Mouse (Mus musculus) forebrain, embryonic 16.5 days (tissue): Measurements from ENCODE around the gene Defb25. TPM values are rescaled to one million over a fixed set of nuclear protein-coding genes. Genes with fewer than 3 reads are reported as not detected.

ENCODE experiments used
- ATAC-seq: fragments of 200-750 bp; cut with Nextera tagmentation; 2 replicates; pipeline ENCODE4 v1.8.0; 2017; ENCODE audit warnings: mild to moderate bottlenecking, moderate library complexity
- H3K27ac ChIP-seq: fragments of 300-500 bp; sonication (generic); 2 replicates; pipeline ENCODE4 v1.5.1; 2014; ENCODE audit warnings: low read length, control low read depth
- H3K27me3 ChIP-seq: fragments of 300-500 bp; sonication (generic); replicated peaks from 2 replicates; pipeline ENCODE4 v1.6.1; 2014; ENCODE audit warnings: low read length; ENCODE audit not compliant: control insufficient read depth, insufficient read depth
- H3K36me3 ChIP-seq: fragments of 300-500 bp; sonication (generic); 2 replicates; pipeline ENCODE4 v1.6.1; 2014; ENCODE audit not compliant: control insufficient read depth, insufficient read depth
- H3K4me1 ChIP-seq: fragments of 300-500 bp; sonication (generic); replicated peaks from 2 replicates; pipeline ENCODE4 v1.6.1; 2014; ENCODE audit warnings: low read length; ENCODE audit not compliant: control insufficient read depth, insufficient read depth
- H3K4me2 ChIP-seq: fragments of 300-500 bp; sonication (generic); 2 replicates; pipeline ENCODE4 v1.6.1; 2014; ENCODE audit warnings: mild to moderate bottlenecking, low read length, control low read depth
- H3K4me3 ChIP-seq: fragments of 300-500 bp; sonication (generic); replicated peaks from 2 replicates; pipeline ENCODE4 v1.5.1; 2014; ENCODE audit warnings: mild to moderate bottlenecking, low read length, control low read depth
- H3K9ac ChIP-seq: fragments of 300-500 bp; sonication (generic); replicated peaks from 2 replicates; pipeline ENCODE4 v1.6.1; 2014; ENCODE audit warnings: low read depth, low read length, control low read depth
- H3K9me3 ChIP-seq: fragments of 300-500 bp; sonication (generic); 2 replicates; pipeline ENCODE4 v1.6.1; 2016; ENCODE audit warnings: low read length; ENCODE audit not compliant: control insufficient read depth
- WGBS: fragments of 180-500 bp; shearing (Covaris S2); extraction: QIAGEN DNeasy Blood & Tissue Kit; methylation state at CpG from one replicate; pipeline ENCODE4 v1.1.7; 2014; 5-methylcytosine and 5-hydroxymethylcytosine counted together
- polyA plus RNA-seq: library from polyadenylated mRNA; unstranded; fragments of >200 nt; fragmentation: Nextera tagmentation; extraction: Ambion mirVana; gene quantifications from 2 replicates; pipeline ENCODE4 v1.2.1, GENCODE M21; 2015

Gene Defb25
- polyA plus RNA-seq, 1 experiment from 2014 or later: not detected

DNA sequence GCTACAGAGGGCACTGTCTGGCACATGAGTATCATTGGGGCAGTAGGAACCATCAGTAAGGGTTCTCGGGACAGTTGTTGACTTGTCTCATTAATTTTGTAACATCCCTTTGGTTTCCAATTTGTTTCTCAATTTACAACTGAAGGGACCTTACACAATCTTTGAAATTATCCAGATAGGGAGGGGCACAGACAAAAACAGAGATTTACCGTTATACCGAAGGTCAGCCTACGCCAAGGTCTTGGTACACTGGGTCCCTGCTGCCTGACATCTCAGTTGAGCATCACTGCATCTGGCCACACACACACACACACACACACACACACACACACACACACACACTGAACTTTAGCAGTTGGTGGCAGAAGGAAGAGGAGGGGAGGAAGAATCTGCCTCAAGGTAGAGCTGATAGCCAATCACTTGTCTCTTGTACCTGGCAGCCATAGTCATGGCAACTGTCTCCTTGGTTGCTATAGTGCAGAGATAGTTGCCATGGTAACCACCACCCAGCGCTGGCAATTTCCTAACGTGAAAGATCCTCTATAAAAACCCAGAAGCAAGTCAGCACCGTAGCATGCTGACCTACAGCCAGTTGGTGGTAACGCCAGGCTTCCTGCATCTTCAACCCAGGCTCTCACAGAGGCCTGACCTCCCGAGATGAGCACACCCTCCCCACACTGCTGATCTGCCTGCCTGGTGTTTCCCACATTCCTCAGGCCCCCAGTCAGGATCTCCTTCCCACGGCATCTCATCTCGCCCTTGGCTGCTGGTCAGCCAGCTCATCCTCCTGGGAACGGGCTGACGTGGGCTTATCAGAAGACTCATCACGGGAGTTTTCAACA lies 31.2 kb upstream of the Defb25 start:
- H3K27me3 ChIP-seq: no peaks in the 10 kb centered on the region
- H3K36me3 ChIP-seq: no peaks in the 10 kb centered on the region
- peak; percentile 95 for ATAC-seq
- peak overlapping the region; percentile 46 for H3K4me2 ChIP-seq
- no peak overlapping the region for H3K4me3 ChIP-seq
- peaks cover 15% of the 10 kb centered on the region for H3K4me1 ChIP-seq
- no peaks in the 10 kb centered on the region for H3K9me3 ChIP-seq
- no peak overlapping the region; the same call in 1 of the 2 replicates for H3K9ac ChIP-seq
- WGBS: 47% methylated on average over 14 of the region's 14 CpGs
- peak overlapping the region; percentile 88 for H3K27ac ChIP-seq

DNA sequence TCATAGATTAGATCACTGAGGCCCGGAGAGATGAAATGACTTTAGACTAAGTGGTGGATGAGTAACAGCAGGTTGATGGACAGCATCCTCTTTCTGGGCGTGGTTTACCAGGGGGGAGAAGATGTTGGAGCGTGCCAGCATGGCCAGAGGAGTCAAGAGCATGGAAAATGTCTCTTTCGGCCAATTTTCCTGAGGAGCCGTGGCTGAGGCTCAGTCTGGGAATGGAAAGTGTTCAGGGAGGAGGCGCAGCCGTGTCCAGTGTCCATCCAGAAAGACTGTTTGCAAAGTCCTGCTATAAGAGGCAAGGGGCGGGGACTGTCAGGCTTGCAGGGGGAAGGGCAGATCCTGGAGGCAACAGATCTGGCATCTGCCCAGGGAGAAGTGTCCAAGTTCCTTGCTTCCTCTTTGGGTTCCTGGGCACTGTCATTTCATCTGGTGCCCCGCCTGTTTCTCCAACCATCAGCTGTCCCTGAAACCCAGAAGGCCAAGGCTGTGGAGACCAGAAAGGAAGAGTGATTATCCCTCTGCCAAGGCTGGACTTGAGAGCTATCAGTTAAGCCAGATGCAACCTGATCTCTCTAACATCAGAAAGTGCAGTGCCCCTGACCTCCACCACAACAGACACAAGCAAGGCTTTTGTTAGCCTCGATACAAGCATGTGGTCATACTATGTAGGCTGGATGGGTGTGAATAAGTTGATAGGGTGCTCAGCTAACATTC lies 30.2 kb upstream of the Defb25 start:
- 80% methylated on average over 10 of the region's 10 CpGs for WGBS
- H3K36me3 ChIP-seq: no peaks in the 10 kb centered on the region
- H3K4me2 ChIP-seq: no peak overlapping the region
- H3K4me3 ChIP-seq: no peak overlapping the region
- no peak overlapping the region for H3K27ac ChIP-seq
- no peaks in the 10 kb centered on the region for H3K9me3 ChIP-seq
- no peak for ATAC-seq
- H3K27me3 ChIP-seq: no peaks in the 10 kb centered on the region
- H3K9ac ChIP-seq: no peak overlapping the region
- H3K4me1 ChIP-seq: peaks cover 15% of the 10 kb centered on the region

- H3K36me3 ChIP-seq: no peaks in the 10 kb centered on the region
- 21% methylated on average over 11 of the region's 11 CpGs for WGBS
- no peak overlapping the region for H3K27ac ChIP-seq
- H3K4me1 ChIP-seq: no peaks in the 10 kb centered on the region
- no peak overlapping the region for H3K9ac ChIP-seq
- no peak overlapping the region for H3K4me2 ChIP-seq
- no peaks in the 10 kb centered on the region for H3K27me3 ChIP-seq
- ATAC-seq: no peak
- no peaks in the 10 kb centered on the region for H3K9me3 ChIP-seq
- H3K4me3 ChIP-seq: no peak overlapping the region
Observed at GRCm38 (mm10) chr2:152639406-152640113, 16.7 kb upstream of the Defb25 start.

DNA sequence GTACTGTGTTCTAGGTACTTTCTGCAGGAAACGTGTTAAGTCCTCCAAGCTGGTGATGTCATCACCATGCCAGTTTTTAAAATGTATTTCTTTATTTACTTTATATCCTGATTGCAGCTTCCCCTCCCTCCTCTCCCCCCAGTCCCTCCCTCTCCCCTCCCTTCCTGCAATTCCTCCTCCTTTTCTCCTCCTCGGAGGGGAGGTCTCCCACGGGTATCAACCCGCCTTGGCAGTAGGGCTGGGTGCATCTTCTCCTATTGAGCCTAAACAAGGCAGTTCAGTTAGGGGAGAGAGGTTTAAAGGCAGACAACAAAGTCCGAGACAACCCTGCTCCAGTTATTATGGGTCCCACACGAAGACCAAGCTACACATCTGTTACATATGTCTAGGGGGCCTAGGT lies 16.0 kb upstream of the Defb25 start:
- 75% methylated on average over 6 of the region's 6 CpGs for WGBS
- no peak overlapping the region for H3K9ac ChIP-seq

GRCm38 (mm10) chr2:152637381-152637780 lies 14.5 kb upstream of the Defb25 start:
- ATAC-seq: no peak
- H3K27ac ChIP-seq: no peak overlapping the region
- no peaks in the 10 kb centered on the region for H3K9me3 ChIP-seq
- H3K36me3 ChIP-seq: no peaks in the 10 kb centered on the region
- no peak overlapping the region for H3K4me2 ChIP-seq
- 91% methylated on average over 4 of the region's 4 CpGs for WGBS
- H3K27me3 ChIP-seq: no peaks in the 10 kb centered on the region
- H3K9ac ChIP-seq: no peak overlapping the region
- no peaks in the 10 kb centered on the region for H3K4me1 ChIP-seq
- H3K4me3 ChIP-seq: no peak overlapping the region

More for the DNA sequence above, 16.0 kb upstream of the Defb25 start:
- Histone ChIP-seq H3K27ac (no peak overlapping the region), H3K9me3 (no peaks in the 10 kb centered on the region), H3K36me3 (no peaks in the 10 kb centered on the region), H3K4me2 (no peak overlapping the region), H3K27me3 (no peaks in the 10 kb centered on the region), H3K4me3 (no peak overlapping the region), H3K4me1 (no peaks in the 10 kb centered on the region)
- no peak for ATAC-seq

GRCm38 (mm10) chr2:152637006-152637322 lies 14.1 kb upstream of the Defb25 start:
- H3K4me1 ChIP-seq: no peaks in the 10 kb centered on the region
- no peaks in the 10 kb centered on the region for H3K27me3 ChIP-seq
- H3K4me3 ChIP-seq: no peak overlapping the region
- no peaks in the 10 kb centered on the region for H3K36me3 ChIP-seq
- no peak overlapping the region for H3K9ac ChIP-seq
- no peak overlapping the region for H3K4me2 ChIP-seq
- no peak overlapping the region for H3K27ac ChIP-seq
- ATAC-seq: no peak
- WGBS: 90% methylated on average over 6 of the region's 6 CpGs
- no peaks in the 10 kb centered on the region for H3K9me3 ChIP-seq

DNA sequence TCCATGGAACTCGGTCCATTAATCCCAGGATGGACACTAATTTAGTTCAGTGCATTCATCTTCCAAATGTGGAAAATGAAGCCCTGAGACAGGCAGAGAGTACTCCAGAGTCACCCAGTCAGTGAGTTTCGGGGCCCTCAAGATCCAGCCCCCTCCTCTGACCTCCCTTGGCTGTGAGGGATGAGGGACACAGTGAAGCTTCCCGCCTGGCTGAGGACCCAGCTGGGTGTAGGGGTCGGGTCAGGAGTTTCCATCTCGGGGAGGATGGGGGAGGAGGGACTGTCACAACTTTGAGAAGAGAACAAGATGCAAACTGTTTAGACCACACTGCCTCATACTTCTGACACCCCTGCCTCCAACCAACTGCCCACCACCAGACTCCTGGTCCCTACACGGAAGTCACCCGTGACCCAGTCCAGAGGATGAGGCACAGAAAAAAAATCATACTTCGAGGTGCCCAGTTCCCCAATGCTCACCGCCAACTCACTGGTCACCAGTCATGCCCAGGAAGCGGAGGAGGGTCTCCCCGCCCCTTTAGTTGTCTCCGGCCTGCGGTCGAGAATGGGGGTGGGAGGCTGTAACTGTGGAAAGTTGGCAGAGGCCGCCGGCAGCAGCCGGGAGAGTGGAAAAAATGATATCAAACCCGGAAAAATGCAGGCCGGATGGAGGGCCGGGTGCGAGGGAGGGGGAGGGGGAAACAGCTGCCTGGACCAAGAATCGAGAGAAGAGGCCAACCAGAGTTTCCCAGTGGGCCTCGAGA lies 13.6 kb upstream of the Defb25 start:
- H3K4me3 ChIP-seq: no peak overlapping the region
- H3K4me1 ChIP-seq: no peaks in the 10 kb centered on the region
- H3K9ac ChIP-seq: no peak overlapping the region
- H3K36me3 ChIP-seq: no peaks in the 10 kb centered on the region
- no peaks in the 10 kb centered on the region for H3K27me3 ChIP-seq
- ATAC-seq: no peak
- no peaks in the 10 kb centered on the region for H3K9me3 ChIP-seq
- 80% methylated on average over 23 of the region's 23 CpGs for WGBS
- H3K4me2 ChIP-seq: no peak overlapping the region
- no peak overlapping the region for H3K27ac ChIP-seq

DNA sequence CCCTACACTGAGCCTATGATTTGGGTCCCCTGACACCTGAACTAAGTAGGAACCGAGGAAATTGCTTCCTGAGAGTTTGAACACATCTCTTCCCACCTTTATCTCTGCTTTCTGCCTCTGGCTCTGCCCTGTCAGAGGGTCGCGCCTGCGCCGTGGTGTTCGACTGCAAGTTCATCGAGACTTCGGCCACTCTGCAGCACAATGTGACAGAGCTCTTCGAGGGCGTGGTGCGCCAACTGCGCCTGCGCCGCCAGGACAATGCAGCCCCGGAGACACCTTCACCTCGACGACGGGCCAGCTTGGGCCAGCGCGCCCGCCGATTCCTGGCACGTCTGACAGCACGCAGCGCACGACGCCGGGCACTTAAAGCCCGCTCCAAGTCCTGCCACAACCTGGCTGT lies 11.5 kb upstream of the Defb25 start:
- 82% methylated on average over 29 of the region's 29 CpGs for WGBS
- Histone ChIP-seq H3K9ac (no peak overlapping the region), H3K4me2 (no peak overlapping the region), H3K36me3 (no peaks in the 10 kb centered on the region), H3K4me1 (no peaks in the 10 kb centered on the region), H3K4me3 (no peak overlapping the region), H3K27ac (no peak overlapping the region), H3K27me3 (no peaks in the 10 kb centered on the region), H3K9me3 (no peaks in the 10 kb centered on the region)
- no peak for ATAC-seq

DNA sequence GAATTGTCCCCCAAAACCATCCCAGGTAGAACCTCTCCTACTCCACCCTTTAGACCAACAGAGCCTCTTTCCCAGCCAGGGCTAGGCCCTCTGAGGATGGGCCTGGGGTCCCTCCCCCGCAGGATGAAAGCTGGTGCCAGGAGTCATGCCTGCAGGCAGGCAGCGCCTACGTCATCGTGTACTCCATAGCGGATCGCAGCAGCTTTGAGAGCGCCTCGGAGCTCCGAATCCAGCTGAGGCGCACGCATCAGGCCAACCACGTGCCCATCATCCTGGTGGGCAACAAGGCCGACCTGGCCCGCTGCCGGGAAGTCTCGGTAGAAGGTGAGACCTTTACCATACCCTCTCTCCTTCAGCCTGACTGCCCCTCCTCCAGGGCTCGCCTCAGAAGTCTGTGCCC lies 10.5 kb upstream of the Defb25 start:
- WGBS: 41% methylated on average over 17 of the region's 17 CpGs
- ATAC-seq: peak; percentile 40; the same call in 1 of the 2 replicates
- peaks cover 7% of the 10 kb centered on the region for H3K27me3 ChIP-seq
- no peak overlapping the region for H3K27ac ChIP-seq
- peak overlapping the region; percentile 7; the same call in 1 of the 2 replicates for H3K9ac ChIP-seq
- peak overlapping the region; percentile 29 for H3K4me2 ChIP-seq
- no peaks in the 10 kb centered on the region for H3K36me3 ChIP-seq
- H3K4me3 ChIP-seq: peak overlapping the region; percentile 17
- H3K4me1 ChIP-seq: no peaks in the 10 kb centered on the region
- no peaks in the 10 kb centered on the region for H3K9me3 ChIP-seq
